Mouse (Mus musculus): ENCODE results near the gene Mphosph8. TPM values are rescaled to one million over a fixed set of nuclear protein-coding genes. Genes with fewer than 3 reads are reported as not detected.

Gene Mphosph8
- polyA plus RNA-seq (2012; ENCODE audit: low replicate concordance) = 1.2 and 1.9 TPM in 2 replicates

GRCm38 (mm10) chr14:56667969-56668802 is at the start of gene Mphosph8:
TSS of gene Mphosph8 (plus strand) at chr14:56668248.

Other genes with a start within 250 kb of the Mphosph8 start
- gene Cenpj, start 92.8 kb upstream of the Mphosph8 start, polyA plus RNA-seq (2012; ENCODE audit: low replicate concordance) = 1.3 and 2.3 TPM in 2 replicates
- 1.9 and 5.3 TPM in 2 replicates for gene Parp4, start 92.6 kb upstream of the Mphosph8 start, polyA plus RNA-seq (2012; ENCODE audit: low replicate concordance)
- gene Pspc1, start 110.1 kb downstream of the Mphosph8 start, polyA plus RNA-seq (2012; ENCODE audit: low replicate concordance) = 7.7 and 14.6 TPM in 2 replicates
- gene Zmym5, start 143.5 kb downstream of the Mphosph8 start, polyA plus RNA-seq (2012; ENCODE audit: low replicate concordance) = 0.28 and 1.9 TPM in 2 replicates
- 0.19 and 1.5 TPM in 2 replicates for gene Zmym2, start 218.4 kb downstream of the Mphosph8 start, polyA plus RNA-seq (2012; ENCODE audit: low replicate concordance)